Mouse (Mus musculus) lung, adult 2 months (tissue): ENCODE measurements around the gene Lrriq1.

Experiments
- CTCF ChIP-seq: fragments of 200-500 bp; IDR thresholded peaks from 2 replicates; pipeline ENCODE4 v1.5.1; 2011; ENCODE audit warnings: mild to moderate bottlenecking, low read length, control low read depth; ENCODE audit not compliant: insufficient read depth
- POLR2A ChIP-seq: fragments of 200-500 bp; IDR thresholded peaks from 2 replicates; pipeline ENCODE4 v1.6.1; 2011; ENCODE audit warnings: low read depth, mild to moderate bottlenecking, control low read depth, low read length, borderline replicate concordance; ENCODE audit errors: extremely low read depth

GRCm38 (mm10) chr10:103028253-103029131 lies 207.6 kb downstream of the Lrriq1 start:
- TF ChIP-seq CTCF (no peak), POLR2A (no peak)
